Mouse (Mus musculus) heart, adult 11 months (tissue): Measurements from ENCODE around the gene Ergic3.
A peak's percentile ranks its signal among the peaks of the same experiment; 100 is the strongest.

Source experiments
- DNase-seq: peaks from one replicate; pipeline ENCODE4 v3.0.0; 2022

Gene Ergic3

DNA sequence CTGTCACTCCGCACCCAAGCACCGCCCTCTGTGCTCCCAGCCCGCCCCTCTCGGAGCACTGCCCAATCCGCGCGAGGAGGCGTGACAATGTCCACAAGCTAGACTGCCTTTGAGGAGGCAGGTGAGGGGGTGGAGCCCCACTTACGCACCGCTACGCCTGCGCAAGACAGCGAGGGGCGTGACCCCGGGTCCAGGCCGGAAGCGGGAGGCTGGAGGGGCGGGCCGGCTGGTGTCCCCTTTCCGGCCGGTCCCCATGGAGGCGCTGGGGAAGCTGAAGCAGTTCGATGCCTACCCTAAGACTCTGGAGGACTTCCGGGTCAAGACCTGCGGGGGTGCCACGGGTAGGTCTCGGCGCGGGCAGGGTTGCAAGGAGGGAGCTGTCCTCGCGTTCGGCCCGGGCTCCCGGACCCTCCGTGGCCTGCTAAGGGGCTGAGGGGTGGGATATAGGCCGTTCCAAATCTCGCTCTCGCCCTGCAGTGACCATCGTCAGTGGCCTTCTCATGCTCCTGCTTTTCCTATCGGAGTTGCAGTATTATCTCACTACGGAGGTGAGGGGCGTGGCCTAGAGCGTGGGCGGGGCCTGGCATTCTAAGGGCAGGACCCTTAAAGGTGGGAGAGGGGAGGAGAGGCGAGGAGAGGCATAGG is at the start of gene Ergic3, which contains the start of gene 6430550D23Rik:
Gene Ergic3, plus strand, starts transcription at position 158 of the 645 bp plus-strand sequence.
Gene 6430550D23Rik, minus strand, starts transcription at position 90 of the 645 bp plus-strand sequence.
- DNase-seq = peak; percentile 100

DNA sequence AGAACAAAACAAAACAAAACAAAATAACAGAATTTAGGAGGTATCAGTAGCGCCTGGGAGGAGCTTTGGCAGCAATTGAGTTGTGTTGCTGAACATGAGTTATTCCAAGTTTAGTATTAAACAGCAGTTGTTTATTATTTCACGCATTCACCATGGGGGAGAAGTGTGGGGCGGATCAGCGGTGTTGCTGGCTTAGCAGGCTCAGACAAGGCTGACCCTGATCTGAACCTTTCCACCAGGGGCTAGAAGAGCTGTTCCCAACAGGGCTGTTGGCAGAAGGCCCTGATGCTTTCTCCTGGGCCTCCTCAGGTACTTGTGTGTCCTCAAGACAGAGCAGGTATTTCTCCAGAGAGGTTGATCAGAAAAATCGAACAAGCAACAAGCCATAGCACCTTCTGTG is 47.9 kb upstream of the Ergic3 start:
- no peak for DNase-seq

DNA sequence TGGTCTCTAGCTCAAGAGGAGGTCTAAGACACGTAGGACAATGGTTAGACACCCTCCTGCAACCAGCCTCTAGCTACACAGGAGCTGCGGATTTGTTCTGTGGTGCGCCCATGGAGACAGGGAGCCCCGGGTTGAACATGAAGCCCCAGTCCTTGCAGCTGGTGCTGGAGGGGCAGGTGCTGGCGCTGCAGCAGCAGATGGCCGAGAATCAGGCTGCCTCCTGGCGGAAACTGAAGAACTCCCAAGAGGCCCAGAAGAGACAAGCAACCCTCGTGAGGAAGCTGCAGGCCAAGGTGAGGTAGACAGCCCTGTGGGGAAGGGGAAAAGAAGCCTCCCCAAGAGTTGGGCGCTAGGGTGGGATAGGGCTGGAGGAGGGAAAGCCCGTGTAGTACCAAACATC is 46.0 kb upstream of the Ergic3 start:
- DNase-seq = no peak

DNA sequence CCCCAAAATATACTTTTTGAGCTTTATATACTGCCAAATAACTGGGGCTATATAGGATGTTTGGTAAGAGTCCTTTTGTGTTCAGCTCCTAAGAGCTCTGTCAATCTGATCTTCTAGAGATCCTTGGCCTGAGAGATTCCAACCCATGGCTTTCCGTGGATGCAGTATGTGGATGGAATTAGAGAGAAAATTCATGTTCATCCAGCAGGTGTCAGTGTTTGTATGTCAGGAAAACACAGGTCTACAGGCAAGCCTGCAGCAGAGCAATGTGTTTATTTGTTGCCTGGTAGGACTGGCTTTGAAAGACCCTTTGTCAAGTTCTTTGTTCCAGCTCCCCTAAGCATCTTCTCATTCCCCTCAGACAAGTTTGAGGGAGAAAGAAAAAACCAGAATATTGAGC is 44.9 kb upstream of the Ergic3 start:
- no peak for DNase-seq

DNA sequence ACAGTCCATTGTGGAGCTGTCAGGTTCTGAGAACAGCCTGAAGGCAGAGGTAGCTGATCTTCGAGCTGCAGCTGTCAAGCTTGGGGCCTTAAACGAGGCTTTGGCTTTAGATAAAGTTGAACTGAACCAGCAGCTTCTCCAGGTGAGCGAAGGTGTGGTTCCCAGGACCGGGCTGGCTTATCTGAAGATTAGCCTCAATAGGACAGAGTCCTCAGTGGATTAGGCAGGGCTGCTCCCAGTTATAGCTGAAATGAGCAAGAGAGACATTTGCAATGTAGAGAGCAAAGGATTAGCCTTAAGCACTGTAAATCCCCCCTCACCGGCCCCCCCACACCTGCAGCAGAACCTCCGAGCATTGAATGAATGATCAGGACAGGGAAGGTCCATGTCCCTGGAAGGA is 34.5 kb upstream of the Ergic3 start:
- no peak for DNase-seq

DNA sequence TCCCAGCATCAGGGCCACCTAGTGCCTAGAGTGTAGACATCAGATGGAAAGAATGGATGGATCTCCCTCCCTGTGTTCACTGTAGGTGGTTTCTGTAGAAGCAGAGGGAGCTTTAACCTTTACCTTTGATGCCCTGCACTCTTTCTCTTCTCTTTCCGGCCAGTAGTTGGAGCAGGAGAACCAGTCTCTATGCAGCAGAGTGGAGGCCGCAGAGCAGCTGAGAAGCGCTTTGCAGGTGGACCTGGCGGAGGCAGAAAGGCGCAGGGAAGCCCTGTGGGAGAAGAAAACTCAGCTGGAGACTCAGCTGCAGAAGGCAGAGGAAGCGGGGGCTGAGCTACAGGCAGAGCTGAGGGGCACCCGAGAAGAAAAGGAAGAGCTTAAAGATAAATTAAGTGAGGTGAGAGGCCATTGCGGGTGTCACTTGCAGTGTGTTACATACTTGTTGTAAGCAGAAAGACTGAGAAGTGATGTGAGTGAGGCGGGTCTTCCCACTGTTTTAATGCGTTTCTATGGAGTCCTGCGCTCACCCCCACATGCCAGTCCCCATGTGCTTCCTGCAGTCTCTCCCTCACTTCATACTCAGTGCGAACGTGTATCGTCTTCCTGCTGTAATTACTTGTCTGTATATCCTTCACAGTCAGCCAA is 33.6 kb upstream of the Ergic3 start:
- DNase-seq = peak; percentile 83

DNA sequence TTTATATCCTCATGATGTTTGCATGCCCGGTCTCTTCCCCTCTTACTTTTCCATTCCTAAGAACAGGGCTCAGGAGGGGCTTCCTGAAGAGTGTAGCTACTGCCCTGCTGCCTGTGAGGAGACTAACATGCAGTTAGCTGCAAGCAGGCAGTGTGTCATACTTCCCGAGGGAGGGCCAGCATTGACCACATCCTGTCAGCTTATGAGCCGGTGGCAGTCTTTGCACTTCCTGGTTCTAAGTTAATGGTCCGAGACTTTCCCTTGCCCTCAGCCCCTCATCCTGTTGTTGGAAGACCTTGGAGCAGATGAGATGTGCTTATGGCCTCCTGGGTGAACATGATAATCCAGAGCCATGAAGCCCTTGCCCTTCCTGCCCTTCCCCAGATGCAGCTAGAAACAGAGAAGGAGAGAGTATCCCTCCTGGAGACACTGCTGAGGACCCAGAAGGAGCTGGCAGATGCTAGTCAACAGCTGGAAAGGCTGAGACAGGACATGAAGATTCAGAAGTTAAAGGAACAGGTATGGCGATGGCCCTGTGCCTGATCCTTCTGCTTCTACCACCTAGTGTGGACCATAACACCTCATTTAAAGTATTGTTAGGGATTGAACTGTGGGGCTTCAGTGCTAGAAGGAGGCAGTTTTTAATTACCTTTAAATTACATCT is 28.4 kb upstream of the Ergic3 start:
- DNase-seq = peak; percentile 98

DNA sequence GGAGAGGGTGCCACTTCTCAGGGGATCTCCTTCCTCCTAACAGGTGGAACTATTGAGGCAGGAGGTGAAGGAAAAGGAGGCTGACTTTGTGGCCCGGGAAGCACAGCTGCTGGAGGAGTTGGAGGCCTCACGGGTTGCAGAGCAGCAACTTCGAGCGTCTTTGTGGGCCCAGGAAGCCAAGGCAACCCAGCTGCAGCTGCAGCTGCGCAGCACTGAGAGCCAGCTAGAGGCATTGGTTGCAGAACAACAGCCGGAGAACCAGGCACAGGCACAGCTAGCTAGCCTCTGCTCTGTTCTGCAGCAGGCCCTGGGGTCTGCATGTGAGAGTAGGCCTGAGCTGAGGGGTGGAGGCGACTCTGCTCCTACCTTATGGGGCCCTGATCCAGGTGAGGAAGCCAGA is 22.1 kb upstream of the Ergic3 start:
- no peak for DNase-seq

DNA sequence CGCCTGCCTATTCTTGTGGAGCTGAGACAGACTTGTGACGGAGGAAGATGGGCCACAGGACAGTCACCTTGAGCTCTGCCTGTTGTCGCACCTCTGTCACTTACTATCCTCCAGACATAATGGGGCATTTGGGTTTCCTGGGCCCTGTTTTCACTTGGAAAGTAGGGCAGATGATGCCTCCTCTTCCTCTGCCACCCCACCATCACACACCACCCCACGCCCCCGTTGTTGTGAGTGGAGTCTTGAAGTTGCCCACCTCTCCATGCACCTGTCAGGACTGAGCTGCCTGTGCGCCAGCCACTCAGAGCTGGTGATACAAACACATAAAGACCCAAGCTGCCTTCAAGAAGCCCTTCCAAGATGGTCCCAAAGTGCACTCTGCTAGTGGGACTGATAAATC is 20.7 kb upstream of the Ergic3 start:
- DNase-seq = no peak

DNA sequence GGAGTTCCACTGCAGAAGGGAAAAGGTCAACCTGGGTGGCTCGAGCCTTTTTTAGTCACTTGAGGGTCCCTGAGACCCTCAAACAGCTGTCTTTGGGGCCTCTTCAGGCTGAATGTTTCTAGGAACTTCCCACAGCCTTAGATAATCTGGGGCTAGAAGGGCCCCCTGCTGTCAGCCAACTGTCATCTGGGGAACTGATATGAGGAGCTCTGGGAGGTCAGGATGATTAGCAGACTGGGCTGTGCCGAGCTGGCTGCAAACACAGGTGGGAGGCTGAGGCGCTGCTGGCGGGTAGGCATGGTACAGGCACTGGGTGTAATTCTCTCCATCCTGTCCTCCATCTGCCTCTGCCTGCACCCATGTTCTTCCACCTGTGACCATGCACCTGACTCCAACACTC is 18.8 kb upstream of the Ergic3 start:
- no peak for DNase-seq

DNA sequence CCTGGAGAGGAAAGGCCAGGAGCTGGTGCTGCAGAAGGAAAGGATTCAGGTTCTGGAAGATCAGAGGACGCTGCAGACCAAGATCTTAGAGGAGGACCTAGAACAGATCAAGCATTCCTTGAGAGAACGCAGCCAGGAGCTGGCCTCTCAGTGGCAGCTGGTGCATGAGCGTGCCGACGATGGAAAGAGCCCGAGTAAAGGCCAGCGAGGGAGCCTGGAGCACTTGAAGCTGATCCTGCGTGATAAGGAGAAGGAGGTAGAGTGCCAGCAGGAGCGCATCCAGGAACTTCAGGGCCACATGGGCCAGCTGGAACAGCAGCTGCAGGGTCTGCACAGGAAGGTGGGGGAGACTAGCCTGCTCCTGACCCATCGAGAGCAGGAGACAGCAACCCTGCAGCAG is 16.7 kb upstream of the Ergic3 start:
- DNase-seq = no peak

DNA sequence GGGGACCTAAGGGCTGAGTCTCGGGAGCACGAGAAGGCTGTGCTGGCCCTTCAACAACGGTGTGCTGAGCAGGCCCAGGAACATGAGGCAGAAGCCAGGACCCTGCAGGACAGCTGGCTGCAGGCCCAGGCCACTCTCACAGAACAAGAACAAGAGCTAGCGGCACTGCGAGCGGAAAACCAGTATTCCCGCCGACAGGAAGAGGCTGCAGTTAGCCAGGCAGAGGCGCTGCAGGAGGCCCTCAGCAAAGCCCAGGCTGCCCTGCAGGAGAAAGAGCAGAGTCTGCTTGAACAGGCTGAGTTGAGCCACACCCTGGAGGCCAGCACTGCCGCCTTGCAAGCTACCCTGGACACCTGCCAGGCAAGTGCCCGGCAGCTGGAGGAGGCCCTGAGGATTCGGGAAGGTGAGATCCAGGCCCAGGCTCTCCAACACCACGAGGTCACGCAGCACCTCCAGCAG is 16.0 kb upstream of the Ergic3 start:
- peak; percentile 95 for DNase-seq

DNA sequence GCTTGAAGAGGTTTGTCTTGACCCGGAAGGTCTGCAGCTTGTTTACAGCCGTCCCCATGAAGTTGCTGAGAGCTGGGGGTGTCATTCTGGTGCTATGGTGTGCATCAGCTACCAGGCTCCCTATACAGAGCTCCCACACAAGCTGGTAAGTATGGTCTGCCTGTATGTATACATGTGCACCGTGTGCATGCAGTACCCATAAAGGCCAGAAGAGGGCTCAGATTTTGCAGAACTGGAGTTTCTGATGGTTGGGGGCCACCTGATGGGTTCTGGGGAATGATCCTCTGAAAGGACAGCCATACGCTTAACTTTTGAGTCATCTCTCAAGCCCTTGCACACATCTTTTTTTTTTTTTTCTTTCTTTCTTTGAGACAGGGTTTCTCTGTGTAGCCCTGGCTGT is 2.5 kb upstream of the Ergic3 start:
- no peak for DNase-seq

DNA sequence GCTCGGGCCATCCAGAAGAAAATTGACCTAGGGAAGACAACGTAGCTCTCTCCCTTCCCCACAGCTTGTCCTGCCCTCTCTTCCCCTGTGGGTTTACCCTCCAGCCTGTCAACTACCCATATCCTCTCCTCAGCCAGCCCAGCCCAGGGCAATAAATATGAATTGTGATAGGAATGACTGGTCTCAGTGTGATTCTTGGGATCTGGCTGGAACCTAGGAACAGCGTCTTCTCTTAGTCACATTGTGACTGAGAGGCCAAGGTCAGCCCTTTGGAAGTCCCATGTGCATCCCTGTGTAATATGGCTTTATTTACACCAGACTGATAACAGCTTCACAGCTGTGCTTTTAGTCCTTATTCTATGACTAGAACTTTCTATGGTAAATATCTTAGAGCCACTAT is 10.3 kb downstream of the Ergic3 start:
- no peak for DNase-seq

DNA sequence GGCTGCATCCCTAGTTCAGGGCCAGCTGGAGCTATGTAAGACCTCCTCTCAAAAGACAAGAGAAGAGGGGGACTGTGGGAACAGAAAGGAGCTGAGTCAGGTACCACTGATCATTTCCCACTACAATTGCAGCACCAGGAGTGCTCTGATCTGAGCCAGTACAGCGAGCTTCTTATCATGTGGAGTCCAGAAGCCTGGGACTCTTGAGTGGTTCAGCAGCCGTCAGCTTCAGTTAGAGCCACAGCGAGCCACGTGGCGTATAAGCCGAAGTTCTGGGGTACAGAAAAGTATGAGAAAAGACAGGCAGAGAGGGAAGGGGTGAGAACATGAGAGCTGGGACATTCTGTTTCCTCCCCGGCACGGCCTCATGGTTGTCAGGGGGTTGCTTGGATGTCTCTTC is 13.4 kb downstream of the Ergic3 start:
- no peak for DNase-seq

DNA sequence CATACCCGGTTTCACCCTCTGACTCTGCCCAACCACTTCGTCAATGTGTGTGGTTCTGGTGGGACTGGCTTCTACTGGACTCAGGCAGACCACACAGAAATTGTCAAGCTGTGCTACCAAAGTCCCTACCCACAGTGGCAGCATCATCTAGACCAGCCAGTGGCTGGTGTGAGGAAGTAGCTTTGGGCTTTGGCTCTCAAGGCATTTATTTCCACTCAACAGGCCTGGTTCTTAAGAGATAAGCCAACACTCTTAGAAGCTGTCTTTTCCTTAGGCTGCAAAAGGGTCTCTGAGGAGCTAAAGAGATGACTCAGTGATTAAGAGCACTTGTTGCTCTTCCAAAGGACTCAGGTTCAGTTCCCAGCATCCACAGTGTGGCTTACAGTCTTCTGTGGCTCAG is 13.9 kb downstream of the Ergic3 start:
- no peak for DNase-seq

DNA sequence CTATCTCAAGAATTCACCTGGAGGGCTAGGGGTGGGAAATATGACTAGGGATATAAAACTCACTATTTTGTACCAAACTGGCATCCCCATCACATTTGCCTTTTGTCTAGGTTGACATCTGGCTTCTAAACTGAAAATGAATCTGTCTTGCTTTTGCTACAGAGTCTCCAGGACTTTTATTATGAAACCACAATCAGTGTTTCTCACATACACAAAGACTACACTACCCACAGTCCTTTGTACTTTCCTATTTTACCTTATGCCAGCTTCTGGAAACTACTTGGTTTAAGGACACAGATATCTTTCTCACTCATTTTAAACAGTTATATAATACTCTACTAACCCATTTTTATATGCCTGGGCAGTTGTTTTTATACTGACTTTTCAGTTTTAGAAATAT is 17.6 kb downstream of the Ergic3 start:
- DNase-seq = no peak

DNA sequence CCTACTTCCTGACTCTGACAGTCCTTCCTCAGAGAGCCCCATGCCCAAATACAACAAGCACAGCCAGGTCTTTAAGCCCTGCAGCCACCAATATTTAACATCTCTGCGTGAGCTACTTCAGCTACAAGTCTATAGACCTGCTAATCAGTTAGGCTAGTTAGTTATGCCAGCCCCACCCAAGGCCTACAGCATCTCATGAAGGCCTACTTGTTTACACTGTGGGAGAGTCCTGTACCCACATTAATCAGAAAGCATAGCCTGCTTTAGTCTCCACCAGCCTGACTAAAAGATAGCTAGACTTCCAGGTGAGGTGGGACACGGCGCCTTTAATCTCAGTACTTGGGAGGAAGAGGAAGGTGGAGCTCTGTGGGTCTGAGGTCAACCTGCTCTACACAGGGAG is 31.5 kb downstream of the Ergic3 start:
- DNase-seq = peak; percentile 37

DNA sequence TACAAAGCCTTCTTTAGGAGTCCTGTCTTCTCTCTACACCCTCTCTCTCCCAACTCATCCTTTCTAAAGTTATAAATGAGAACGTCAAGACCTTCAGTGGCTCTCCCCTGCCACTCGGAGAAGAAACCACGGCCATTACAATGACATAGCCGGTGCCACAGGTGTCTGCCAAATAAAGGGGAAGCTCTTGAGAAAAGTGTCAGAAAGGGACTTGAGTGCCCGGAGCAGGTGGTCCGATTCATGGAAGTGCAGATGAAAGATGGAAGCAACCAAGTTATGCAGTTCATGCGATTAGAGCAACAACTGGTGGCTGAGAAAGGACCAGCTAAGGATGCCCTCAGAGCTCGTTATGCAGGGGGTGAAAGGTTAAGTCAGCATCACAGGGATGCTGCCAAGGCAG is 35.1 kb downstream of the Ergic3 start:
- DNase-seq = peak; percentile 60

DNA sequence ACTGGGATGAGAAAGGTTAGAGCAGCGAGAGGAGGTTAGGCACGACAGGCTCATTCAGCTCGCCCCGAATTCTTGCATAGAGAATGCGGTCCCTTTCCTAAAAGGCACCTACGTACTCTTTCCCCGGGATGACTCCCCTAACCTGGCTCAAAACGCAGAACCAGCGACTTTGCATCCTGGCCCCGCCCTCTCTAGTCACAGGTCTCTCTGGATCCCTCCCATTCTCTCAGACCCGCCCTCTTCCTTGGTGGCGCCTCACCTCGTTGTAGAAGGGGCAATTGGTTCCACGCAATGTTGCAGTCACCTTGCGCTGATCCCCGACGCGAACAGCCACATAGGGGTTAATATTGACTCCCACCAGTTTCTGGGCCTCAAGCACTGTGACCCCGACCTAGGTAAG is 40.1 kb downstream of the Ergic3 start:
- no peak for DNase-seq

DNA sequence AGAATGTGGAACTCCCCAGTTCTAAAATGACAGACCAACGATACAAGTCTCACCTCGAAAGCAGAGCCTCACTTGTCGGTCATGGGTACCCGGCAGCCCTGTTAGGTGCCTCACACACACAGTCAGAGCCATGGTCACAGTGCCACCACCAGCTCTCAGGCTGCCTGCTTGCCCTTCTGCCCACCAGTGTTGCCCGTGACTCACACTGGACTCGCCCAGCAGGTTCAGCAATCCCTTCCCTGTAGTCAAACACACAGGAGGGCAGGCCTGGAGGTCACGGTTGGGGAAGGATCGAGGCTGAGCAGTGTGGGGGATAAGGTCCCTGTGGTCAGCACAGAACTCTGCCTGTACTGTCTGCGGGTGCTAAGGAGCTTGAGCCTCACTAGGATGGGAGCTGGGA is 45.0 kb downstream of the Ergic3 start, which contains the start of gene Fer1l4:
Gene Fer1l4, minus strand, starts transcription at position 132 of the 400 bp plus-strand sequence.
- no peak for DNase-seq

DNA sequence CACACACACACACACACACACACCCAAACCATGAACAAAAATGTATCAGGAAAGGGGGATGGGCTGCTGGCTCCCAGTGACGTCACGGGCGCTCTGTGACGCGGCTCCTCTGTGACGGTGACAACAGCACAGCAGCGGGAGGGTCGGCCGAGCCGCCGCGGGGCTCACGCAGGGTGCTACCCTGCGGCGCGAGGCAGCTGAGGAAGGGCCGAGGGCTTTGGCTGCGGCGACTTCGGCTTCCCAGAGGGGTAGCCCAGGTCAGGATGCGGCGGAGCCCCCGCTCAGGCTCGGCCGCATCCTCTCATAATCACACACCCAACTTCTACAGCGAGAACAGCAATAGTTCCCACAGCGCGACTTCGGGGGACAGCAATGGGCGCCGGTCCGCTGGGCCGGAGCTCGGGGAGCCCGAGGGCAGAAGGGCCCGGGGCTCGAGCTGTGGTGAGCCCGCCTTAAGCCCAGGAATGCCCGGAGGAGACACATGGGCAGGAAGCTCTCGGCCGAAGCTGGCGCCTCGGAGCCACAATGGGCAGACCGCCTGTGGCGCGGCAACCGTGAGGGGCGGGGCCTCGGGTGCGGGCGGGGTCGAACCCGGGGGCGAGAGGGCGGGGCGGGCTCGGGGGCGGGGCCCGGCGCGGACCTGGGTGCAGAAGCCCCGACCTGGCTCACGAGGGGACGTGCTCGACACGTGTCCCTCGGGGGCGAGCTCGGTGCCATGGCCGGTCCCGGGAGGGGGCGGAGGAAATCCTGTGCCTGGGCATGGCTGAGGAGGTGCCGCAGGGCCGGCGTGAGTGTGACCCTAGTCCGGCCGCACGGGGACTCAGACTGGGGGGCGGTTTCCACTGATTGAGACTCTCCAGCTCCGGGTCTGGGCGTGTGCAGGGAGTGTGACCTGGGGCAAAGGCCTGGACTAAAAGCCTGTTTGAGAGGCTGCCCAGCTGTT is 57.5 kb downstream of the Ergic3 start, which contains the start of gene Spag4:
Gene Spag4, plus strand, starts transcription at position 77 of the 943 bp plus-strand sequence.
- DNase-seq = peak; percentile 96

DNA sequence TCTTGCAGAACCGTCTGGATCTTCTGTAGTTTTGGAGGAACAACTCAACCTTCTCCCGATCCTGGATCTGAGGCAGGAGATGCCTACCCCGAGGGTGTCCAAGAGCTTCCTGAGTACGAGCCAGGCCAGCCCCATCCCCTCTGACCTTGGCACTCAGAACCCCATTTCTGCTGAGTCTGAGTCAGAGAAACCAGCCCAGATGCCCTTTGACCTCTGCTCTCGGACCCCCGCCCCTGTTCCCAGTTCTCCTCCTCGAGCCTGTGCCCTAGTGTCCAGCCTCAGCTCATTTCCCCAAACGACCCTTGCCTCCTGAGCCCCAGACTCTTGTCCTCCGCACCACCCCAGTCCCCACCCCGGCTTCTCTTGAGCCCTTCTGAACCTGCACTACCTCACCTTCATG is 58.3 kb downstream of the Ergic3 start:
- DNase-seq = no peak
